Mouse (Mus musculus): ENCODE measurements around the gene Ace. TPM values are rescaled to one million over a fixed set of nuclear protein-coding genes. Genes with fewer than 3 reads are reported as not detected.
A peak's percentile ranks its signal among the peaks of the same experiment; 100 is the strongest.
"Not testable (repeated sequence)": the region's sequence is repeated elsewhere in the genome, so short reads cannot be mapped to it uniquely, and the experiment has no call there.

Gene Ace
- total RNA-seq, 2 experiments from 2014 or later = 0.38 TPM; not detected in 1

GRCm38 (mm10) chr11:105978232-105978631, 10.5 kb downstream of the Ace start:
- ATAC-seq (replicated peaks; ENCODE audit: low FRiP score, low TSS enrichment, poor library complexity, severe bottlenecking) = no peak

GRCm38 (mm10) chr11:105978634-105979033, 10.9 kb downstream of the Ace start:
- ATAC-seq (replicated peaks; ENCODE audit: low FRiP score, low TSS enrichment, poor library complexity, severe bottlenecking) = no peak

- no peak for ATAC-seq (replicated peaks; ENCODE audit: low FRiP score, low TSS enrichment, poor library complexity, severe bottlenecking)
Measured at GRCm38 (mm10) chr11:105984452-105984851, 16.7 kb downstream of the Ace start.

GRCm38 (mm10) chr11:105987446-105987845, 19.7 kb downstream of the Ace start:
- no peak for ATAC-seq (replicated peaks; ENCODE audit: low FRiP score, low TSS enrichment, poor library complexity, severe bottlenecking)

GRCm38 (mm10) chr11:105989446-105989845, 21.7 kb downstream of the Ace start:
- ATAC-seq (replicated peaks; ENCODE audit: low FRiP score, low TSS enrichment, poor library complexity, severe bottlenecking) = no peak

- no peak for ATAC-seq (replicated peaks; ENCODE audit: low FRiP score, low TSS enrichment, poor library complexity, severe bottlenecking)
Measured at GRCm38 (mm10) chr11:105990231-105990630, 22.5 kb downstream of the Ace start.

- no peak for ATAC-seq (replicated peaks; ENCODE audit: low FRiP score, low TSS enrichment, poor library complexity, severe bottlenecking)
Measured at GRCm38 (mm10) chr11:105994375-105994774, 26.6 kb downstream of the Ace start, which contains the start of gene Ace3. Gene Ace3 (plus strand): TSS chr11:105994675.

GRCm38 (mm10) chr11:106000062-106000461, 32.3 kb downstream of the Ace start:
- no peak for ATAC-seq (replicated peaks; ENCODE audit: low FRiP score, low TSS enrichment, poor library complexity, severe bottlenecking)

GRCm38 (mm10) chr11:106001718-106002117, 34.0 kb downstream of the Ace start:
- ATAC-seq (replicated peaks; ENCODE audit: low FRiP score, low TSS enrichment, poor library complexity, severe bottlenecking) = peak; percentile 59; the same call in 1 of the 2 replicates

- no peak for ATAC-seq (replicated peaks; ENCODE audit: low FRiP score, low TSS enrichment, poor library complexity, severe bottlenecking)
Measured at GRCm38 (mm10) chr11:106004576-106004975, 36.8 kb downstream of the Ace start.

- no peak for ATAC-seq (replicated peaks; ENCODE audit: low FRiP score, low TSS enrichment, poor library complexity, severe bottlenecking)
Measured at GRCm38 (mm10) chr11:106005970-106006369, 38.2 kb downstream of the Ace start.

- peak; percentile 86 for ATAC-seq (replicated peaks; ENCODE audit: low FRiP score, low TSS enrichment, poor library complexity, severe bottlenecking)
Measured at GRCm38 (mm10) chr11:106007821-106008220, 40.1 kb downstream of the Ace start, which contains the start of gene Kcnh6. Gene Kcnh6 (plus strand): TSS chr11:106008124.

- ATAC-seq (replicated peaks; ENCODE audit: low FRiP score, low TSS enrichment, poor library complexity, severe bottlenecking) = no peak
Measured at GRCm38 (mm10) chr11:106012711-106013110, 45.0 kb downstream of the Ace start.

GRCm38 (mm10) chr11:106013556-106014225, 45.9 kb downstream of the Ace start:
- ATAC-seq (replicated peaks; ENCODE audit: low FRiP score, low TSS enrichment, poor library complexity, severe bottlenecking) = no peak

- ATAC-seq (replicated peaks; ENCODE audit: low FRiP score, low TSS enrichment, poor library complexity, severe bottlenecking) = no peak
Measured at GRCm38 (mm10) chr11:106016440-106016839, 48.7 kb downstream of the Ace start.

- ATAC-seq (replicated peaks; ENCODE audit: low FRiP score, low TSS enrichment, poor library complexity, severe bottlenecking) = 0 out of 2 replicates have a peak, but pooled peaks have one; percentile 22
Measured at GRCm38 (mm10) chr11:106020051-106020763, 52.5 kb downstream of the Ace start.

- ATAC-seq (replicated peaks; ENCODE audit: low FRiP score, low TSS enrichment, poor library complexity, severe bottlenecking) = peak; percentile 67
Measured at GRCm38 (mm10) chr11:106025774-106026173, 58.0 kb downstream of the Ace start.

- peak; percentile 76 for ATAC-seq (replicated peaks; ENCODE audit: low FRiP score, low TSS enrichment, poor library complexity, severe bottlenecking)
Measured at GRCm38 (mm10) chr11:106026465-106027151, 58.9 kb downstream of the Ace start.

GRCm38 (mm10) chr11:106027607-106028006, 59.9 kb downstream of the Ace start:
- peak; percentile 12; the same call in 1 of the 2 replicates for ATAC-seq (replicated peaks; ENCODE audit: low FRiP score, low TSS enrichment, poor library complexity, severe bottlenecking)

- not testable (repeated sequence) for ATAC-seq (replicated peaks; ENCODE audit: low FRiP score, low TSS enrichment, poor library complexity, severe bottlenecking)
Measured at GRCm38 (mm10) chr11:106032074-106032473, 64.3 kb downstream of the Ace start.
